Mouse (Mus musculus) ES-Bruce4 (cell line): ENCODE data around the gene Cdh6. TPM values are rescaled to one million over a fixed set of nuclear protein-coding genes. Genes with fewer than 3 reads are reported as not detected.

Experiments used
- H3K27ac ChIP-seq: 2 replicates; pipeline ENCODE4 v1.5.1; 2012; ENCODE audit warnings: low read length, inconsistent platforms; ENCODE audit not compliant: insufficient read depth
- H3K27me3 ChIP-seq: 2 replicates; pipeline ENCODE4 v1.6.1; 2012; ENCODE audit warnings: mild to moderate bottlenecking, low read length, inconsistent platforms; ENCODE audit not compliant: control insufficient read depth, poor library complexity, insufficient read depth, severe bottlenecking
- H3K36me3 ChIP-seq: 2 replicates; pipeline ENCODE4 v1.6.1; 2012; ENCODE audit warnings: inconsistent platforms, mild to moderate bottlenecking, low read length, moderate library complexity; ENCODE audit not compliant: control insufficient read depth, poor library complexity, insufficient read depth, severe bottlenecking
- H3K4me1 ChIP-seq: one replicate; pipeline ENCODE4 v1.8.1; 2011; ENCODE audit warnings: low read length; ENCODE audit not compliant: control insufficient read depth, insufficient read depth
- H3K4me3 ChIP-seq: 2 replicates; pipeline ENCODE4 v1.5.1; 2011; ENCODE audit warnings: low read depth, mild to moderate bottlenecking, low read length
- H3K9ac ChIP-seq: 2 replicates; pipeline ENCODE4 v1.6.1; 2012; ENCODE audit warnings: low read depth, mild to moderate bottlenecking, inconsistent platforms; ENCODE audit not compliant: poor library complexity, severe bottlenecking
- H3K9me3 ChIP-seq: replicated peaks from 2 replicates; pipeline ENCODE4 v1.6.1; 2012; ENCODE audit warnings: mild to moderate bottlenecking, low read length, inconsistent platforms; ENCODE audit not compliant: control insufficient read depth, poor library complexity, insufficient read depth, severe bottlenecking
- CTCF ChIP-seq: IDR thresholded peaks from one replicate; pipeline ENCODE4 v1.8.1; 2011; ENCODE audit warnings: low read depth, low read length
- EP300 ChIP-seq: IDR thresholded peaks from 2 replicates; pipeline ENCODE4 v1.6.1; 2011; ENCODE audit warnings: low read depth, low read length; ENCODE audit not compliant: insufficient read depth
- POLR2A ChIP-seq: IDR thresholded peaks from one replicate; pipeline ENCODE4 v1.8.1; 2011; ENCODE audit warnings: low read length; ENCODE audit not compliant: insufficient read depth
- polyA plus RNA-seq: library from polyadenylated mRNA; stranded (reverse); fragments of >200 nt; gene quantifications from 2 replicates; pipeline ENCODE4 v1.2.4, GENCODE M21; 2011; ENCODE audit warnings: low read depth; ENCODE audit not compliant: missing spikeins, insufficient read depth, insufficient read length

Cdh6 gene
- polyA plus RNA-seq, 1 experiment = 0.12 TPM

DNA sequence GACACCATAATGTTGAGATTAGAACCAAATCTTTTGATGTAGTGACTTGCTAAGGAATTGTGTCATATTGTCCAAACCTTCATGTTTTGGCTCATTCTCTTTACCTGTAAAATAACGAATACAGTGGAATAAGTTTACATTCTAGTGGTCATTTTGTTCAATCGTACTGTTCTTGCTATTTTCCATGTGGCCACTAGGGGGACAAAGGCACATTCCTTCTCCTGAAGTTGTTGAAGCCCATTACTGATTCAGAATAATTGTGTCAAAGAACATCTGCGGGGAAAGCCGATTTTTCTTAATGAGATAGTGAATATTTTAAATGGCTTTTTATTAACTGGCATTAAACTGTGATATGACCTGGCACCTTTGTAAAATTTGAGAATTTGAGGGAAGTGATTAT lies 7.5 kb upstream of the Cdh6 start:
- Histone ChIP-seq H3K36me3 (no peaks in the 10 kb centered on the region), H3K4me3 (no peak overlapping the region), H3K4me1 (no peaks in the 10 kb centered on the region), H3K27me3 (peaks cover 1% of the 10 kb centered on the region), H3K9ac (no peak overlapping the region), H3K9me3 (no peaks in the 10 kb centered on the region), H3K27ac (no peak overlapping the region)
- no peak for TF ChIP-seq EP300
- peak; percentile 7 for TF ChIP-seq CTCF

GRCm38 (mm10) chr15:13175978-13176377 lies 2.5 kb upstream of the Cdh6 start:
- H3K4me1 ChIP-seq = no peaks in the 10 kb centered on the region
- TF ChIP-seq EP300 (no peak), CTCF (peak; percentile 41), POLR2A (no peak)
- no peaks in the 10 kb centered on the region for H3K36me3 ChIP-seq
- no peak overlapping the region for H3K27ac ChIP-seq
- no peak overlapping the region for H3K9ac ChIP-seq
- H3K27me3 ChIP-seq = peaks cover 16% of the 10 kb centered on the region
- H3K9me3 ChIP-seq = no peaks in the 10 kb centered on the region
- H3K4me3 ChIP-seq = no peak overlapping the region

DNA sequence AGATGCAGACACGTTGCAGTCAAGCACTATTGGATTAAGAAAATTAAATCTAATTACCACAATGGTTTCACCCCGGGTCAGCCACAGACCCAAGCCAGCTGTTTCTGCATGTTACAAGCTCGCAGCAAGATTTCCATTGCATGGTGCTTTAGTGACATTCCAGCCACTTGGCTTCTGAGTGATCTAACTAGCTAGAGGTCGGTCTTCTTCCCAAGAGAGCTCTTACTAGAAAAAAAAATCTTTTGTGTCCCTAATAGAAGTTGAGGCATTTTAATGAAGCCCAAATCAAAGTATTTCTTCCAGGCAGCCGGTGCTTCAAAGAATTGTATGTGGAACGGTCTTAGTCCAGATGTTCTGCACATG lies 1.1 kb upstream of the Cdh6 start:
- TF ChIP-seq EP300 (no peak), POLR2A (no peak), CTCF (no peak)
- Histone ChIP-seq H3K9me3 (no peaks in the 10 kb centered on the region), H3K27ac (no peak overlapping the region), H3K4me3 (no peak overlapping the region), H3K36me3 (no peaks in the 10 kb centered on the region), H3K4me1 (no peaks in the 10 kb centered on the region), H3K9ac (no peak overlapping the region), H3K27me3 (peaks cover 19% of the 10 kb centered on the region)

DNA sequence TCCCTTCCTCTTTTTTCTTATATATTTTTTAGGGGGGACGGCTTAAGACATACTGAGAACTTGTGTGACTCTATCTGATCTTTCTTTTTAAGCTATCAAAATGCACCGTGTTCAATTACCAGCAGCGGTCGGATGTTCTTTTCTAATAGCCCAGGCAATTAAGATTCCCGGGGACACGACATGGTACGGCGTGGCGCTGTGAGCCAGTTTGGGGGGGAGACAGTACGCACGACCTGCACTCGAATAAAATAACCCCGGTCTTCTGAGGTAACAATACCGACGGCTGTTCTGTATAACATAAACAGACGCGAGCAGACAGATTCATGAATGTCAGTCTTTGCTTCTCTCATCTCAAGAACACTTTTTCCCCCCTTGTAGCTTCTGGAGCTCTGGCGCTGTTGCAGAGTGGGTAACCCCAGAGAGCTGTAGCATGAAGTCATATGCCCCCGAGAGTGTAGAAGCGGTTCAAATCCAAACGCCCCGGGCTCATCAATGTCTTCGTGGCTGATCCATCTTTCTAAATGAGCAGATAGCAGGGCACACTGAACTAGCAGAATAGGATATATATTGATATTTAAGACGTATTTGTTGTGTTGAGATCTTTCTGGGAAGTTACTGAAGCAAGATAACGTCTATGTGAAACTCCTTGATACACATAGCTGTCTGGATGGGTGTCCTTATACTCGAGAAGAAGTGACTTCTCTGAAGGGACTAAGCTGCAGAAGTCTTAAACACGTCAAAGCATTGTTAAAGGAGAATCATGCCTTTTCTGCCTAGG lies 554 bp upstream of the Cdh6 start:
- no peaks in the 10 kb centered on the region for H3K9me3 ChIP-seq
- no peaks in the 10 kb centered on the region for H3K4me1 ChIP-seq
- H3K27ac ChIP-seq = no peak overlapping the region
- no peak overlapping the region for H3K9ac ChIP-seq
- peak overlapping the region; percentile 6; the same call in 1 of the 2 replicates for H3K4me3 ChIP-seq
- no peaks in the 10 kb centered on the region for H3K36me3 ChIP-seq
- peaks cover 19% of the 10 kb centered on the region for H3K27me3 ChIP-seq
- no peak for TF ChIP-seq EP300
- no peak for TF ChIP-seq CTCF
- TF ChIP-seq POLR2A = no peak

DNA sequence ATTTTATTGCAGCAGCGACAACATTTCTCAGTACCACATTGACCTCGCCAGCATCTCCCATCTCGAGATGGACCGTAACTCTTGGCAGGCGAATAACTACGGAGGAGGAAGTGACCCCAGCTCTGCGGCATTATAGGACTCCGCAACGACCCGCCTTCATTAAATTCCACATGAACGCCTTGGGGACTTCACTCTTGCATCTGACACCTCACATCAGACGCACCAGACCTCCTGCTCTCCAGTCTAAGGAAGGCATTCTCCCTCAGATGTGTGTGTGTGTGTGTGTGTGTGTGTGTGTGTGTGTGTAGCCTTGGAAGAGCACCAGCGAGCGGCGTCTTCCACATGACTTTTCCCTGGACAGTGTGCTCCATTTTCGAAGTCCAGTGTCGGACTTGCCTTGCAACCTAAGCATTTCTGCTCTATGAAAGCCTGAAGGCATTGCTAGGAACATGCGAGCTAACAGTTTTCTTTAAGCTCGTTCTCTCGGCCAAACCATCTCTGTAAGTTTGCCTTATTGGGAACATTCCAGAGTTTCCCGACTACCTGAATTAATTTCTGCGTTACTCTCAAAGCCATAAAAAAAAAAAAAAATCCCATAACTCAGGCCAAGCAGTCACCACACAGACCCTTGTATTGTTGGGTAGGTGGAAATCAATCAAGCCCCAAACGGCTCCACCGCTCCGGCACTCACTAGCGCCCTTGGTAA lies 957 bp downstream of the Cdh6 start:
- TF ChIP-seq CTCF = no peak
- no peak for TF ChIP-seq POLR2A
- no peak for TF ChIP-seq EP300
- no peak overlapping the region for H3K27ac ChIP-seq
- no peaks in the 10 kb centered on the region for H3K9me3 ChIP-seq
- H3K4me1 ChIP-seq = no peaks in the 10 kb centered on the region
- H3K27me3 ChIP-seq = peaks cover 17% of the 10 kb centered on the region
- no peaks in the 10 kb centered on the region for H3K36me3 ChIP-seq
- H3K9ac ChIP-seq = peak overlapping the region; percentile 32; the same call in 1 of the 2 replicates
- H3K4me3 ChIP-seq = peak overlapping the region; percentile 63

DNA sequence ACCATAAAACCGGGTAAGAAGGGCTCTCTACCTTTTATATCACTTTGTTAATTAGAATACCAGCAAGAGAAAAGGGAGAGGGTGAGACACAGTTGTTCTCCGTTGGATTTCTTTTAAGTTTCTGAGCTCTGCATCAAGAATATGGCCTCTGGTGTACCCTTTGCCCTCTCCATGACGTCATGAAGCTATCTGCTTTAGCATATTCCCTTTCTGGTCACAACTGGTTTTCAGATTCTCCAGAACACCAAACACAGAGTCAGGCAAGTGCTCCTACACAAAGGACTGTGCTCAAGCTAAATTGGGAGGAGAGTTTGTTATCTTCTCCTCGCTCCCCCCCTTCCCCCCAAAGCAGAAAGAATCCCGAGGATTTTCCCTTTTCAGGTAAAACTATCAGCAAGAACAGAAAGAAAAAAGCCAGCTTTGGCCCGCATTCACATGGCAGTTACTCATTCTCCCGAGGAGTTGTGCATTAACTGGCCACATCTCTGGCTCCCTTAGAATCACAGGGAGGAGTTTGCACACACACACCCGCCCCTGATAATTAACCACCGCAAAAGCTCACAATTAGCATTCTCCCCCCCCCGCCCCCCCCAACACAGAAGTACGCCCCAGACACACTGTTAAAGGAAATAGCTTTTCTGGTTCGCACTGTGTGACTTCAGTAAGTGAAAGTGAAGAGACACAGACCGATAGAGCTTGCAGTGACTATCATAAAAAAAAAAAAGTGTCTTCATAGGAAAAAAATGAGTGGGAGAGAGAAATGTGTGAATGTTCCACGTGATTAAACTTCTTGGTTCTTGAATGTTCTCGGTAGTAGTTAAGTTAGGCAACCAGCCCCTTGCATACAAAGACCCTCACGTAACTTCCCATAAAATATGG lies 1.8 kb downstream of the Cdh6 start:
- Histone ChIP-seq H3K9me3 (no peaks in the 10 kb centered on the region), H3K36me3 (no peaks in the 10 kb centered on the region), H3K4me3 (no peak overlapping the region), H3K27me3 (peaks cover 17% of the 10 kb centered on the region), H3K9ac (no peak overlapping the region), H3K4me1 (no peaks in the 10 kb centered on the region), H3K27ac (no peak overlapping the region)
- TF ChIP-seq CTCF (no peak), POLR2A (no peak), EP300 (no peak)
